Mouse (Mus musculus) E14TG2a.4 (cell line): ENCODE results near the gene BC024978.

Experiments used
- CTCF ChIP-seq: conservative IDR thresholded peaks from 2 replicates; pipeline ENCODE4 v1.5.1; 2014; ENCODE audit warnings: low read length
- POU5F1 ChIP-seq: IDR thresholded peaks from 2 replicates; pipeline ENCODE4 v1.6.1; 2014; ENCODE audit warnings: low read length, borderline replicate concordance

DNA sequence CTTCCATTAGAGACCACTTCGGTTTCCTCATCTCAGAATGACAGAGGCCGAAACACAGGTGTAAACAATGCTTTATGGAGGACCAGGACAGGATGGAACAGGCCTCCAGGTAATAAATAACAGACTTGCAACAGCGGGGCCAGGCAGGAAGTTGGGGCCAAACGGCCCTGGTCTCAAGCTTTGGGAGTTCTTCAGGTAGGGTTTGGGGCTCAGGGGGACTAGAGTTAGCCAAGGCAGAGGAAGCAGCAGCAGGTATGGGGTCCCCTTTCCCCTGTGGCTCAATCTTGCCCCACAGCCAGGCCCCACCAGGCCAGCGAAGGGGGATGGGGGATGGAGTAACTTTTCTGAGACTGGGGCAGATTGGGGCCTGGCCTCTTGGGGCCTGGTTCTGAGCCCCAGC, 27.2 kb upstream of the BC024978 start:
- no peak for TF ChIP-seq CTCF
- no peak for TF ChIP-seq POU5F1
